Mouse (Mus musculus) thymus, adult 2 months (tissue): ENCODE measurements around the gene Ap2m1. TPM values are rescaled to one million over a fixed set of nuclear protein-coding genes. Genes with fewer than 3 reads are reported as not detected.

Experiments used
- DNase-seq: peaks from one replicate; pipeline ENCODE4 v3.0.0; 2021
- H3K27ac ChIP-seq: fragments of 200-500 bp; 2 replicates; pipeline ENCODE4 v1.5.1; 2012; ENCODE audit warnings: low read length, control low read depth; ENCODE audit not compliant: control insufficient read depth, insufficient read depth
- H3K27me3 ChIP-seq: fragments of 200-500 bp; 2 replicates; pipeline ENCODE4 v1.6.1; 2012; ENCODE audit warnings: mild to moderate bottlenecking, low read length, moderate library complexity, mixed read lengths; ENCODE audit not compliant: control insufficient read depth, insufficient read depth
- H3K36me3 ChIP-seq: fragments of 200-500 bp; 2 replicates; pipeline ENCODE4 v1.6.1; 2012; ENCODE audit warnings: mild to moderate bottlenecking, low read length, moderate library complexity; ENCODE audit not compliant: control insufficient read depth, insufficient read depth
- H3K4me1 ChIP-seq: fragments of 200-500 bp; replicated peaks from 2 replicates; pipeline ENCODE4 v1.6.1; 2012; ENCODE audit warnings: low read length; ENCODE audit not compliant: control insufficient read depth, insufficient read depth
- H3K4me3 ChIP-seq: fragments of 200-500 bp; 2 replicates; pipeline ENCODE4 v1.5.1; 2012; ENCODE audit warnings: mild to moderate bottlenecking, low read length, control low read depth, moderate library complexity; ENCODE audit not compliant: control insufficient read depth, insufficient read depth
- CTCF ChIP-seq: fragments of 200-500 bp; IDR thresholded peaks from 2 replicates; pipeline ENCODE4 v1.5.1; 2012; ENCODE audit warnings: mild to moderate bottlenecking, control low read depth, low read length, moderate library complexity, borderline replicate concordance; ENCODE audit not compliant: control insufficient read depth, poor library complexity, insufficient read depth; ENCODE audit errors: extremely low read depth
- POLR2A ChIP-seq: fragments of 200-500 bp; IDR thresholded peaks from 2 replicates; pipeline ENCODE4 v1.6.1; 2012; ENCODE audit warnings: mild to moderate bottlenecking, low read length, control low read depth, moderate library complexity; ENCODE audit not compliant: control insufficient read depth, poor library complexity, insufficient read depth; ENCODE audit errors: extremely low read depth
- WGBS: fragments of 180-500 bp; shearing (Covaris S2); methylation state at CpG from one replicate; pipeline ENCODE4 v1.1.7; 2018; 5-methylcytosine and 5-hydroxymethylcytosine counted together
- polyA plus RNA-seq: library from polyadenylated mRNA; depleted of rRNA; stranded (reverse); fragments of >200 nt; gene quantifications from 2 replicates; pipeline ENCODE4 v1.2.3, GENCODE M21; 2012; rRNA removed

The Ap2m1 gene
- polyA plus RNA-seq, 1 experiment = 578 TPM

GRCm38 (mm10) chr16:20591076-20591705, 55.9 kb downstream of the Ap2m1 start:
- peaks cover 28% of the 10 kb centered on the region for H3K27me3 ChIP-seq
- 8% methylated on average over 48 of the region's 48 CpGs for WGBS
- no peaks in the 10 kb centered on the region for H3K4me1 ChIP-seq
- no peaks in the 10 kb centered on the region for H3K36me3 ChIP-seq
- no peak for DNase-seq
- H3K27ac ChIP-seq = no peak overlapping the region
- no peak overlapping the region for H3K4me3 ChIP-seq
- no peak for TF ChIP-seq POLR2A
- TF ChIP-seq CTCF = no peak

Other genes starting within 250 kb of the Ap2m1 start
- 46.3 and 48.4 TPM in 2 replicates for gene Parl, start 233.1 kb upstream of the Ap2m1 start, polyA plus RNA-seq
- gene Cyp2ab1, start 210.1 kb upstream of the Ap2m1 start, polyA plus RNA-seq = 0.37 and 0.40 TPM in 2 replicates
- gene Abcc5, start 109.1 kb upstream of the Ap2m1 start, polyA plus RNA-seq = 244 and 275 TPM in 2 replicates
- gene Eif2b5, start 36.7 kb upstream of the Ap2m1 start, polyA plus RNA-seq = 40.7 and 44.7 TPM in 2 replicates
- 42.7 and 49.5 TPM in 2 replicates for gene Dvl3, start 18.5 kb upstream of the Ap2m1 start, polyA plus RNA-seq
- gene Abcf3, start 13.1 kb downstream of the Ap2m1 start, polyA plus RNA-seq = 60.9 and 70.8 TPM in 2 replicates
- gene Vwa5b2, start 54.0 kb downstream of the Ap2m1 start, polyA plus RNA-seq = 0.03 and 0.15 TPM in 2 replicates
- gene Eef1akmt4, start 76.1 kb downstream of the Ap2m1 start, polyA plus RNA-seq = 21.3 and 24.0 TPM in 2 replicates
- not detected in 2 replicates for gene Gm49333, start 76.1 kb downstream of the Ap2m1 start, polyA plus RNA-seq
- gene Alg3, start 76.3 kb downstream of the Ap2m1 start, polyA plus RNA-seq = 35.0 and 35.4 TPM in 2 replicates
- gene Camk2n2, start 85.8 kb downstream of the Ap2m1 start, polyA plus RNA-seq = 3.5 TPM in 2 replicates
- 0.32 and 0.42 TPM in 2 replicates for gene Ece2, start 94.3 kb downstream of the Ap2m1 start, polyA plus RNA-seq
- gene Psmd2, start 116.2 kb downstream of the Ap2m1 start, polyA plus RNA-seq = 101 and 104 TPM in 2 replicates
- gene Eif4g1, start 132.8 kb downstream of the Ap2m1 start, polyA plus RNA-seq = 618 and 639 TPM in 2 replicates
- gene Fam131a, start 157.8 kb downstream of the Ap2m1 start, polyA plus RNA-seq = 6.9 and 8.9 TPM in 2 replicates
- gene Polr2h, start 182.2 kb downstream of the Ap2m1 start, polyA plus RNA-seq = 24.7 and 32.9 TPM in 2 replicates
- gene Clcn2, start 182.3 kb downstream of the Ap2m1 start, polyA plus RNA-seq = 40.5 and 42.1 TPM in 2 replicates
- gene Chrd, start 197.6 kb downstream of the Ap2m1 start, polyA plus RNA-seq = 3.6 and 3.7 TPM in 2 replicates
- gene Thpo, start 199.0 kb downstream of the Ap2m1 start, polyA plus RNA-seq = 0.69 and 1.0 TPM in 2 replicates